Mouse (Mus musculus) lung, adult 2 months (tissue): ENCODE measurements around the gene Cradd.
A peak's percentile ranks its signal among the peaks of the same experiment; 100 is the strongest.

Experiments
- CTCF ChIP-seq: fragments of 200-500 bp; IDR thresholded peaks from 2 replicates; pipeline ENCODE4 v1.5.1; 2011; ENCODE audit warnings: mild to moderate bottlenecking, low read length, control low read depth; ENCODE audit not compliant: insufficient read depth
- POLR2A ChIP-seq: fragments of 200-500 bp; IDR thresholded peaks from 2 replicates; pipeline ENCODE4 v1.6.1; 2011; ENCODE audit warnings: low read depth, mild to moderate bottlenecking, control low read depth, low read length, borderline replicate concordance; ENCODE audit errors: extremely low read depth

DNA sequence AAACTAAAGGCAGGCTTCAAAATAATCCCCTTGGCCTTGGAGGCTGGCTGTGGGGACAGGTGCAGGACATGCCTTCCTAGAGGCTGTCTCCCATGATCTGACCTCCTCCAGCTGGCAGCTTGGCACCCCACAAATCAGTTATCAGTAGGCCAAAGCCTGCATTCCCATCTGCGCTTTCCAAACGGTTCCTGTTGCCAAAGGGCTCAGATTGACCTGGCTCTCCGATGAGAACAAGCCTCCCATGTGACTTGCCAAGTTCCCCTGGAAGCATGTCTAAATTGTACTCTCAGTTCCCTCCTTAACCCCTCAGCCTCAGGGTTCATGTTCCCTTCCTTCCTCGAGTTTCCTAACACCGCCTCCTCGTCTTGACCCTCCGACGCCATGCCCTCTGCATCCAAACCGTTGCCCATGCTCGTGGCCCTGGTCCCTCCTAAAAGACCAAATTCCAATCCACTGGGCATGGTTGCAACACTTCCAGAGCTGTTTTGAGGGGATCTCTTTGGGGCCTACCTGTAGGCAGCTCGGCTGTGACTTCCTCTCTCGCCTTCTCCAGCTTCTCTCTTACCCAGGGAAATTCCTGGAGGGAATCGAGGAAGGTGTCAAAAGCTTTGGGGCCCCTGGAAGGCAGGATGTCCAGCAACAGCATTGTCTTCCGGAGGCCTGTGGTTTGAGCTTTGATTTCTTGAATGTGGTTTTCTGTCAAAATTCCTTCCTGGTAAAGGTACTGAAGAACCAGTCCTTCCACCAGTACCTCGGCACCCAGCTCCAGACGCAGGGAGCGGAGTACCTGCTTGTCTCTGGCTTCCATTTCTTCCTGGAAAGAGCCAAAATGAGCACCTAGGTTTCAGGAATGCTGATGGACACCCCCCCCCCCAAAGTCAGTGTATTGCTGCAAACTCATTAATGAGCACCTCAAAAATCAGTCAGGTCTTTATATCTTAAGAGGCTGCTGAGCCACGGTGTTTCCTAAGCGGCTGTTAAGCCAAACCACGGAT lies 1.6 kb downstream of the Cradd start:
- TF ChIP-seq CTCF (no peak), POLR2A (peak; percentile 17; the same call in 1 of the 2 replicates)
